Comparison of ENCODE assay signal across 8 mouse cellular contexts in the genomic region with DNA sequence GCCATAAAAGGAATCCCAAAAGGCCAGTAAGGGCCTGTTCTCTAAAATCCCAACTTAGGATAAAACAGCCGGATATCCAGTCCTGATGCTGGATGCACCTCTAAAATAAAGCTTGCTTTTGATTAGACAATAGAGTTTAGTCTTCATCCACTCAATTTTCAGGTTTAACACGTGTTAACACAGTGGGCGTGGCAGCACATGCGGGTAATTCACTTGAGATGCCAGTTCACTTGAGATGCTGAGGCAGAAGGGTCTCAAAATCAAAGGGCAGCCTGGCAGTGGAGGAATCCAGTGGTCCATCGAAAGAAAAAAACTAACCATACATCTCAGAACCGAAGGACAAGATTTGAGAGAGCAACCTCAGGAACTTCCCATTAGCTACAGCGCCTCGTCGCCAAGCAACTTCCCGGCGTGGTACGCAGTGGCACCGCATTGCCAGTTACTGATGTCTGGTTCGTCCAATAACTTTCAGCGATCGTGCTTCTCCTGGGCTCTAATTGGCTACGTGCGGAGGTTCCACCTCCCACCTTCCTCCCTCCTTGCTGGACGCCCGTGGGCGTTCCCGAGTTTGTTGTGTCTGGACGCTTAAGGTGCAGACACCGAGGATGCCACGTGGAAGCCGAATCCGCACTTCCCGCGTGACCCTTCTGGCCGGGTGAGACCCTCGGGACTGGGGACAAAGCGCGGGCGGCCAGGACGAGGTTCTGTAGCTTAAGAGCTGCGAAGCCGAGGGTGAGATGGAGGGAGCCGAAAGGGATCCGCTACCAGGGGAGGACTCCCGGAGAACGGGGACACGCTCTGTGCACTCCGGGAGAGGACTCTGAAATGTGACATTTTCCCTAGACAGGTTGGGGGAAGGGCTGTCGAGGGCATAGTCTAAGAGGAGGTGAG. TPM values are rescaled to one million over a fixed set of nuclear protein-coding genes. Genes with fewer than 3 reads are reported as not detected.
DNase-seq lines count a peak whose midpoint lies in the region; ATAC-seq lines count a peak whose summit lies in the region.

A gene (plus strand): TSS at position 526 of the 891 bp plus-strand sequence.

- peak within 1 kb of the TSS; percentile 78 for H3K4me3 ChIP-seq in hindbrain, embryonic 14.5 days (replicated peaks; ENCODE audit: low read length)

- WGBS in hindbrain, embryonic 14.5 days = 2% methylated on average over 44 of the region's 44 CpGs

- ATAC-seq in hindbrain, embryonic 14.5 days (ENCODE audit: low FRiP score) = peak; percentile 100

- DNase-seq in R1 (ENCODE audit: low read depth, low spot score) = peak; percentile 99
- DNase-seq in cerebellum, postnatal 25 days = peak; percentile 85 to 89
- DNase-seq in frontal cortex, postnatal 25 days (ENCODE audit: low spot score in 2 of 2) = peak; percentile 61 to 80
- DNase-seq in hindbrain, embryonic 14.5 days (ENCODE audit: low spot score) = peak; percentile 91
- DNase-seq in layer of hippocampus, postnatal 36 days = peak; percentile 85 to 87
- peak; percentile 95 for DNase-seq in lung, postnatal 36 days
- DNase-seq in retina, postnatal 1 day = peak; percentile 97
- peak; percentile 82 for DNase-seq in urinary bladder, adult 18-20 months (ENCODE audit: low spot score in 2 of 2)

- H3K36me3 ChIP-seq in hindbrain, embryonic 14.5 days (replicated peaks; ENCODE audit: control insufficient read depth, insufficient read depth) = 0 out of 2 replicates have a peak, but pooled peaks cover 1% of the 10 kb centered on the region

- peak within 1 kb of the TSS; percentile 88 for H3K4me2 ChIP-seq in hindbrain, embryonic 14.5 days (replicated peaks)

- H3K27ac ChIP-seq in hindbrain, embryonic 14.5 days = 0 out of 2 replicates have a peak within 1 kb of the TSS, but pooled peaks have one; percentile 47

- peak within 1 kb of the TSS; percentile 71 for H3K9ac ChIP-seq in hindbrain, embryonic 14.5 days

- peaks cover 8% of the 10 kb centered on the region for H3K4me1 ChIP-seq in hindbrain, embryonic 14.5 days (replicated peaks; ENCODE audit: control insufficient read depth, insufficient read depth, low read length)

- no peaks in the 10 kb centered on the region for H3K27me3 ChIP-seq in hindbrain, embryonic 14.5 days (ENCODE audit: control insufficient read depth, insufficient read depth, low read length)

- no peaks in the 10 kb centered on the region for H3K9me3 ChIP-seq in hindbrain, embryonic 14.5 days (ENCODE audit: control insufficient read depth, low read length)

RNA-seq across cellular contexts. Expression of the gene that starts here (rescaled TPM):
- 16.4 and 17.0 TPM in 2 replicates for polyA plus RNA-seq in hindbrain, embryonic 14.5 days (2014; fragmentation: Nextera tagmentation; extraction: Ambion mirVana)
- total RNA-seq in layer of hippocampus, postnatal 36 days (2021) = 1 to 10 TPM; 4.5 to 4.9 TPM

Comparison
In these comparisons a context has a peak if more than half of its experiments do, and no peak if none do; other contexts are left out.
1. Peak in every context shown above with its lines: DNase-seq, ATAC-seq, H3K4me3 ChIP-seq and H3K27ac ChIP-seq.